Mouse (Mus musculus) kidney, adult 18-20 months (tissue): ENCODE data around the gene Gdpd3.
A peak's percentile ranks its signal among the peaks of the same experiment; 100 is the strongest.
"Not testable (repeated sequence)": the region's sequence is repeated elsewhere in the genome, so short reads cannot be mapped to it uniquely, and the experiment has no call there.

ENCODE experiments used
- DNase-seq: peaks from one replicate; pipeline ENCODE4 v3.0.0; 2021

The Gdpd3 gene

DNA sequence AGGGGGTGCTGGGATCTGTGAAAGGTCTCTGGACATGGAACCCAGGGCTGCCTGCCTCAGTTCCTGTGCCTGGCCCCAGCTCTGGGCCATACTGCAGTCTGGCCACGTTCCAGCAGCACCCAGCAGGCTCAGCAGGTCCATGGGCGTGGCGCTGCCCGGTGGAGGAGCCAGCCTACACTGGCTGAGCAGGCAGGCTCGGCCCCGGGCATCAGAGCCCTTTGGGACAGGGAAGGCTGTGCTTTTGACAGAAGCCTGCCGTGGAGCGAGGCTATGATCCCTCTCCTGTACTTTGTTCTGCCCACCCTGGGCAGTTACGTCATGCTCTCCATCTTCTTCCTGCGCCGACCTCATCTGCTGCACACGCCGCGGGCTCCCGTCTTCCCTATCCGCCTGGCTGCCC lies at the start of gene Gdpd3:
TSS of gene Gdpd3 (plus strand) at position 134 of the 400 bp plus-strand sequence.
- peak; percentile 67 for DNase-seq

DNA sequence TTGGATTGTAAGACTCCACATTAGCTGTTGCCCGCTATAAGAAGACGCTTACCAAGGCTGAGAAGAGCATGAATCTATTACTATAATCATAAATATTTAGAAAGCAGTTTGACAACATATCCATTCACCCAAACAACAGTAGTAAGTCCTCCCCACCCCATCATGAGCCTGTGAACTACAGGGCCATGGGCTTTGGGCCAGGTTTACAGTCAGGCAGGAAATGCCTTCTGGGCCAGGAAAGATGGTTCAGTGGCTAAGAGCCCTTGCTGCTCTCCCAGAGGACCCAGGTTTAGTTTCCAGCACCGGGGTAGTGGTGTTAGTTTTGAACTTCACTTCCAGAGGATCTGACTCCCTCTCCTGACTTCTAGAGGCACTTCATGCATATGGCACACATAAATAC lies 48.6 kb upstream of the Gdpd3 start:
- no peak for DNase-seq

DNA sequence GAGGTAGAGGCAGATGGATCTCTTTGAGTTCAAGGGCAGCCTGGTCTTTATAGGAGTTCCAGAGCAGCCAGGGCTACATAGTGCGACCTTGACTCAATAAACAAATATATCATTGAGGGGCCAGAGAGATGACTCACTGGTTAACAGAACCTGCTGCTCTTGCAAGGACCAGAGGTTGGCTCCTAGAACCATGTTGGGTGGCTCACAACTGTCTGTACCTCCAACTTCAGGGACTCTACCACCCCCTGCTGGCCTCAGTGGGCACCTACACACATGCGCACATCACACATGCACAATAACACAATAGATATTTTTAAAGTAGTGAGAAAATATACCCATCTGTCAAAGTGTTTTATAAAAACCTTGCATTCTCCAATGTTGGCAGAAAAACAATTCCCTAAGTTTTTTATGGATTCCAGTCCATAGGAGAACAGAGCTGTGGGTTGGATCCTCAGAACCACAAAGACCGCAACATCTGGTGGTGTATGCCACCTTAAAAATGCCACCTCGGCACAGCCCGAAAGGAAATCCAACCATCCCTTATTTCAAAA lies 47.3 kb upstream of the Gdpd3 start:
- no peak for DNase-seq

DNA sequence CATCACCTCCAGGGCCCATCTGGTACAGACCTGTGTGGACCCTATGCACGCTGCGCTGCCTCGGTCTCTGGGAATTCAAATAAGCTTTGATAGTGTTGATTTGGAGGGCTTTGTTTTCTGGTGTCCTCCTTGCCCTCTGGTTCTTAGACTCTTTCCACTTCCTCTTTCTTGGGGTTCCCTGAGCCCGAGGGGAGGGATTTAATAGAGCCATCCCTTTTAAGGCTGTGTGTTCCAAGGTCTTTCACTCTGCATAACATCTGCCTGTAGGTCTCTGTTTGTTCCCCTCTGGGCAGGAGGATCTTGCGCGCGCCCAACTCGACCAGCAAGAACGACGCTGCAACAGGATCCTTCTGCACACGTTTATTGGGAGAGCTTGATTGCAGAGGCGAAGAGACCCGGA lies 44.5 kb upstream of the Gdpd3 start:
- DNase-seq = no peak

DNA sequence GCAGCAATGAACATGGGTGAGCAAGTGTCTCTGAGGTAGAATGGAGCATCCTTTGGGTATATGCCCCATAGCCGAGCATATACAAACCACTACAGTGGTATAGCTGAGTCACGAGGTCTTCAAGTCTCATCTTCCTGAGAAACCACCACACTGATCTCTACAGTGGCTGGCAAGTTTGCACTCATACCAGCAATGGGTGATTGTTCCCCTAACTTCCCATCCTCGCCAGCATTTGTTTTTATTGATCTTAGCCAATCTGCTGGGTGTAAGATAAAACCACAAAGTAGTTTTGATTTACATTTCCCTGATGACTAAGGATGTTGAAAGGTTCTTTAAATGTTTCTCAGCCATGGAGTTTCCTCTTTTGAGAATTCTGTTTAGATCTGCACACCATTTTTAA lies 41.1 kb upstream of the Gdpd3 start:
- DNase-seq = no peak

DNA sequence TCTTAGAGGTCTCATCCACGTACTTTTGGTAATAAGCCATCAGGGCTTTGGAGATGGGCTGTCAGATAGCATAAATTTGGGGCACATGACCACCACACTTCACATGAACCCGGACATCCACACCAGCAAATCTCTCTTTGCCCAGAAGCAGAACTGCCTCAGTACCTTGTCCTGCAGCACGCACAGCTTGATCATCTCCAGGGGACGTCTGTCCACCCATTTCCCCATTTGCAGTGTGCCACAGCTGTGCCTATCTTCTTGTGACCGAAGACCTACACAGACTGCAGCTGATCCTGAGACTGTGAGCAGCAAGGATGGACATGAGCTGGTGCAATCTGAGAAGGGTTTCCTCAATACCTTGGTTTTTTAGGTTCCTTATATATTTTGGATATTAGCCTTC lies 40.5 kb upstream of the Gdpd3 start:
- DNase-seq = no peak

DNA sequence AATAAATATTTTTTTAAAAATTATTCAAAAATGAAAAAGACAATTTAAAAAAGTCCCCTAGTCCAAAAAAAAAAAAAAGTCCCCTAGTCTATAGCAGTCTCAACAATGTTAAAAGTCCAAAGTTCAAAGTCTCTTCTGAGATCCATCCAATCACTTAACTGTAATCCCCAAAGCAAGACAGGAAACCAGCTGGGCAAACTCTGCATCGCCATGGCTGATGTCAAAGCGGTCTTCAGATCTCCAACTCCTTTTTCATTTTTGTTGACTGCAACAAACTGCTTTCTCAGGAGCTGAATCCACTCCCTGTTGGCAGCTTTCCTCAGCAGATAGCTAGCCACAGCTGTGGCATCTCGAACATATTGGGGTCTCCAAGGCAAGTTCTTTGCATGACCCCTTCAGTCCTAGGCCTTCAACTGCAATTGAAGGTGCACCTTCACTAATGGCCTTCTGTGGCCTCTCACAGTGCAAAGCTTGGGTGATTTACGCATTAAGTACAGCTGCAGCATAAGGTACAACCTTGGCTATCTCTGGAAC lies 35.8 kb upstream of the Gdpd3 start:
- DNase-seq = not testable (repeated sequence)

DNA sequence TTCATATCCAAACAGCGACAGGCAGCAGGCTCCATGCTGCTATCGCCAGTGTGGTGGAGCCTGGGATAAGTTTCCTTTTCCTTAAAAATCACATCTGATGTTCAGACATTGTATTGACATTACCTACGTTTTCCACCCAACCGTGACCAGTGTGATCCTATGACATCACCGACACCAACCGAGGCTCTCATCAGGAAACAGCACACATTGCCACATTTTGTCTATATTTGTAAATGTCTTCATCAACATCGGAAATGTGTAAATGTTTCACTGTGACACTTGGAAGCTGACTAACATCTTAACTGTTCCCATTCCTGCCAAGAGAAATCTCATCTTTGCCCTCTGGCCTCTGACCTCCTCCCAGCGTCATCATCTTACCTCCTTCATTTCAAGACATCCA lies 30.0 kb upstream of the Gdpd3 start:
- DNase-seq = no peak

DNA sequence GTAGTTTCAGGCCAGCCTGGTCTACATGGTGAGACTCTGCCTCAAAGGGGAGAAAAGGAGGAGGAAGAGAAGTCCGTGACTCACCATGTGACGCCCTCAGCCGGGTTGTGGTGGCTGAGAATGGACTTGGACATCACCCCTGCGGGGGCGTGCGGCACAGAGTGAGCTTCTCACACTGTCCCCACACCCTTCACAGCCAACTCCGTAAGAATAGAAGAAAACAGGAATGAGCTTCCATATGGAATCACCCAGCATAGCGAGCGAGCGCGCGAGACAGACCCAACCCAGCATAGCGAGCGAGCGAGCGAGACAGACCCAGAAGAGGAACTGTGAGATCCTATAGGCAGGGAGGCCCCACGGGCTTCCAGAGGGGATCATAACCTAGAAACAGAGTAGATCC lies 26.6 kb upstream of the Gdpd3 start:
- no peak for DNase-seq

DNA sequence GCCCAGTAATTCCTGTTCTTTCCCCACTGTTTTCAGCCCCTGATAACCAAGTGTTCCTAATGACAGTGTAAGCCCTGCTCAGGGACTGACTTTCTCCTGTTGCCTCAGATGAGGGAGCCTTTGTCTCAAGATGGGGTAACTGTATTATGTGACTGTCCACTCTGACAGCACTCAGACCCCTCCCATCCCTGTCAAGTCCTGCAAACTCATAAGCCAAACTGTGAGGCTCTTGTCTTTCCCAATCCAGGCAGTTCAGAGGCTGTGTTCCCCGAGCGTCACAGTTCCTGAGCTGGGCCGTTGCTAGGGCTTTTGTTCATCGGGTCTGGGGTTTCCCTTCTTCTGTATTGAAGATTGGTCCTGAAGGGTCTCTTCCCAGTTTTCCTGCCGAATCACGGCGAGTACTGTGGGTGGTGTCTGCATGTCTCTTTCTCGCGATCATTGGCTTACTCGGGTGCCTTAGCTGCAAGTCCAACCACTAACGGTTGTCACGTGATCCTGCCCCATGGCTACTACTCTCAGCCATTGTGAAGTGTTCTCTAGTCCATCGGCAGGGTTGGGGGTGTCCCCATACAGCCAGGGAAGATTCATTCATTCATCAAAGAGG lies 25.9 kb upstream of the Gdpd3 start:
- no peak for DNase-seq

DNA sequence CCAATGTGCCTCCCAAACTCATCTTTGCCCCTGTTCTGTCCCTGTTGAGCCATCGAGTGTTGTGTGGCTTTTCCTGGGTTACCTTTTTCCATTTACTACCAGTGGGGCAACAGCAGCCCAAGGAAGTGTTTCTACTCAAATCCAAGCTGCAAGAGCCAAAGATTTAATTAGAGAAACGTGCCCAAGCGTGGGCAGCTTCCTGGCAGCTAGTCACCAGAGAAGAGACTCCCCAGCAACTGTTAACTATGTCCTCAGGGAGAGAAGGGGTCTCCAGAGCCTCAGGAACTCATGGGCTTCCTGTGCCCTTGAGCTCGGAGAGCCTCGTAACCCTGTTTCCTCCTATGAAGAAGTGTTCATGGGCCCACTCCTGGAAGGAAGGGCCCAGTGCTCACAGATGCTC lies 25.2 kb upstream of the Gdpd3 start:
- DNase-seq = no peak

DNA sequence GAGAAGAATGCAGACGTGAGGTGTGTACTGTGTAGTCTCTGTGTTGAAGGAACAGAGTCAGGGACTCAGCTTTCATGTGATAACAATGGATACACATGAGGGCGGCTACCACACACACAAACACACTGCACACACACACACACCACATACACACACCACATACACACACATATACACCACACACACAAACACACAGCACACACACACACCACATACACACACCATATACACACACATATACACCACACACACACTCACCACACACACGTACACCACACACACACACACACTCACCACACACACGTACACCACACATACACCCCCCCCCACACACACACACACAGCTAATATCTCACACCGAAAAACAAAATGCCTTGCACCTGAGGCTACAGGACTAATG lies 24.7 kb upstream of the Gdpd3 start:
- no peak for DNase-seq

DNA sequence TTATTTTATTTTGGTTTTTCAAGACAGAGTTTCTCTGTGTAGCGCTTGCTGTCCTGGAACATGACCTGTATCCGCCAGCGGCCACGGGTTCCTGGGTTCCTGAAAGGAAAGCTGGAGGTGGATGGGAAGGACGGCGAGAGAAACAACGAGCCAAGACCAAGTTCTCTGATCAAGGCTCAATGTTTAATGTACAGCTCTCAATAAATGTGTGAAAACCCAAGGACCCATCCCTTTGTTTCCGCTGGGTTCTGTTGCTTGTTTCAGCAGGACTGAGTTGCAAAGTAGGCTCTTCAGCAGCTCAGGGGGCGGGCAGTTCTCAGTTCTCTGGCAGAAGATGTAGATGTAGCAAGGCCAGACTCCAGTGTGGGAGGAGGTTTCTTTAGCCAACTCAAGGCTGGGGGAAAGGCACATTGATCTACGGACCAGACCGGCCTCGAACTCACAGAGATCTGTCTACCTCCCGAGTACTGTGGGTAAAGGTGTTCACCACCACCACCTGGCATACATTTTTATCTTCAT lies 24.1 kb upstream of the Gdpd3 start:
- no peak for DNase-seq

DNA sequence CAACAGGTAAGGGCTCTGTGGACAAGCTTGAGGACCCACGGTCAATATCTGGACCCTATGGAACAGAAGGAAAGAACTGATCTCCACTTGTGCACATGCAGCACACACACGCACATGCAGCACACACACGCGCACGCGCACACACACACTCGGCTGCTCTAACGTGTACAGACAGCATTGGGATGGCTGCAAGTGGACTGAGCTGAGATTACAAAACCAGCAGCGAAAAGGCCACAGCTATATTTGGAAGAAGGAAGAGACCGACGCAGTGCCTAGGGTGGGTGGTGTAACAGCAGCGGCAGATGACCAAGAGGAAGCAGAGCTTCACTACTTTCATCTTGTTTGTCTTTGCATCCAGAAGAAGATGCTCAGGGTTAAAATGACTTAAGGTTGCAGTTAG lies 20.1 kb upstream of the Gdpd3 start:
- no peak for DNase-seq

DNA sequence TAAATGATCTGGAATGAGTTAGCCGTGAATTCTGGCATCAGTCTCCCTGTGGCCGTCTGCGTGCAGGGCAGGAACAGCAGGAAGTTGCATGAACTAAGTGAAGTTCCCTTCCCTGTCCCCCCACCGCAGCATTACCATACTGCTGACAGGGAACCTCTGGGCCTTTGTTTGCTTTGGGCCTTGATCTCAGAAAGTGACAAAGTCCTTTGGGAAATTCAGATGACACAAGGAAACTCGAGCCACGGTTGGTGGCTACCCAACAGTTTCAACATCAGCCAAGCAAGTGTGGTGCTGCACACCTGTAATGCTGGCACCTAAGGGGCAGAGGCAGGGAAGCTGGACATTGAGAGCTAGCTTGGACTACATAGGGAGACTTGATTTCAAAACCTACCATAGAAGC lies 19.3 kb upstream of the Gdpd3 start:
- no peak for DNase-seq

DNA sequence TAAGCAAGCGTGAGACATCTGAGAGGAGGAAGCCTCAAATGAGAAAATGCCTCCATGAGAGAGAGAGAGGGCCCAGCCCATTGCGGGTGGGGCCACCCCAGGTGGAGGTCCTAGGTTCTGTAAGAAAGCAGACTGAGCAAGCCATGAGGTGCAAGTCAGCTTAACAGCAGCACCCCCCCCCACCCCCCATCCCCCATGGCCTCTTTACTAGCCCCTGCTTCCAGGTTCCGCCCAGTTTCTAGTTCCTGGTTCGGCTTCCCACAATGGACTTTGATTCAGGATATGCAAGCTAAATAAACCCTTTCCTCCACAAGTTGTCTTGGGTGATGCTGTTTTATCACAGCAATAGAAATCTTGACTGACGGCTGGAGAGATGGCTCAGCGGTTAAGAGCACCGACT lies 17.3 kb upstream of the Gdpd3 start:
- no peak for DNase-seq

DNA sequence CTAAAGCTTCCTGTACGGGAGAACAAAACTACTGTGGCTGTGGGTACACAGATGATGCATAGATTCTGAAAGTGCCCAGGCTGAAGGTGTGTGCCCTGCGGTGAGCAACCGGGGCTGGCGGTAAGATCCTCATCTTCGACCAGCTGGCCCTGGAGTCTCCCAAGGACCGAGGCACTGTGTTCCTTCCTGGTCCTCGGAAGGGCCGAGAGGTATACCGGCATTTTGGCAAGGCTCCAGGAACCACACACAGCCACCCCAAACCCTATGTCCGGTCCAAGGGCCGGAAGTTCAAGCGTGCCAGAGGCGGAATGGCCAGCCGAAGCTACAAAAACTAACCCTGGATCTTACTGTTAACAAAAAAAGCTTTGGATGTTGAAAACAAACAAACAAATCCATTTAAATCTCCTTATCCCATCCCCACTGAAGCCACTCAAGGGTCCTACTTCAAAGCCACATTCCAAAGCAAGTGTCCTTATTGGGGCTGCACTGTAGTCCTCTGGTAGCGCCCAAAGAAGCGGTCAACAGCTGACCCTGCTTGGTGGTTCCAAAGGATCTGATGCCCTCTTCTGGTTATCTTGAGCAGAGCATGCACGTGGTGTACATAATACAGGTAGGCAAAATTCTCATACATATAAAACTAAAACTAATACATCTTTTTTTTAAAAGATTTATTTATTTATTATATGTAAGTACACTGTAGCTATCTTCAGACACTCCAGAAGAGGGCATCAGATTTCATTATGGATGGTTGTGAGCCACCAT lies 16.4 kb upstream of the Gdpd3 start:
- no peak for DNase-seq

DNA sequence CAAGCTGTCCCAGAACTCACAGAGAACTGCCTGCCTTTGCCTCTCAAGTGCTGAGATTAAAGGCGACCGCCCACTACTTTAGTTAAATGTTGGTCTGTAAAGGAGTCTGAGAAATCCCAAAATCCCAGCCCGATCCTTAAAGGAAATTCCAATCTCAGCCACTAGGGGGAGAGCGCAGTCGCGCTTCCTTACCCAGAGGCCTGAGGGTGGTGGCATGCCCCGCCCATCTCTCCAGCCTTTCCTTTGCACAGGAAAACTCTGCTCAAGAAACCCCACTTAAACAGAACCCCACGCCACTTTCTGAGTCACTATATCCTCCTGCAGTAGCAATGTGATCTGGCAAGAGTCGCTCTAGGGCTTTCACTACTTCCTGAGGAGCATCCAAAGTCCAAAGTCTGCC lies 11.3 kb upstream of the Gdpd3 start:
- DNase-seq = peak; percentile 86

DNA sequence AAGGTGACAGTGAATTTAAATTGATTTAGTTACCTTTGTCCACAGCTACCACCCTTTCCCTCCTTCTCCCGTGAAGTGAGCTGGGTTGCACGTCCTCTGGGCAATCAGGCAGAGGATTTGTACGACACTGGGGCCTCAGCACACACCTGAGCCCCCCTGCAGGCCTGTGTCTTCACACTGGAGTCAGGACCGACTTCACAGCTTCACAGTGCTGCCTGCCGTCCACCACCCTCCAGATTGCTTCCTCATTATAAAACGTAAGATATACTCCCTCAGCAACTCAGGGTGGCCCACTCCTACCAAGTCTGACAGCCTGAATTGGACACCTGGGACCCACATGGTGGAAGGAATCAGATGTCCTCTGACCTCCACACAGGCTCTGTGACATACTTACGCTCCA lies 7.6 kb upstream of the Gdpd3 start:
- DNase-seq = no peak

DNA sequence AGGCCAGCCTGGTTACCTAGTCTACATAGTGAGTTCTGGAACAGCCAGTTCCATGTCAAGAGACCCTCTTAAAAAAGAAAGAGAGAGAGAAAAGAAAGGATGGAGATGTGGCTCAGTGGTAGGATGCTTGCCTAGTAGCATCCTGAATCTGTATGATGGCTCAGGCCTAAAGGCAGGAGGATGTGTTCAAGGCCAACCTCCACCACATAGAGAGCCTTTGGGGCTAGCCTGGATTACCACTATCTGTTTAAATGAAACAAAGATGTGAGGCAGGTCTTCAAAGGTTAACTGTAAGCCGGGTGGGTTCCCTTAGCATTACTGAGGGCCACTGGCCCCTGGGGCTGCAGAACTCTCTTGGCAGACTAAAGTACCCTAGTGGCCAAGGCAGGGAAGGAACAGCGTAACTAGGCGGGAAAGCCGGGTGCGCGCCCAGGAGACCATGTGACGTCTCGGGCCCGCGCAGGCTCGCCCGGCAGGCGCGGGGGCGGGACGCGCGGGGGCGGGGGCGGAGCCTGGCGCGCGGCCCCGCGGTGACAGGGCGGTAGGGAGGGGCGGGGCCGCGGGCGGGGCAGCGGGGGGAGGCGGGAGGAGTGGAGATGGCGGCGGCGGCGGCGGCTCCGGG lies 7.0 kb upstream of the Gdpd3 start, which contains the start of gene Mapk3:
TSS of gene Mapk3 (plus strand) at position 552 of the 622 bp plus-strand sequence.
- peak; percentile 90 for DNase-seq

DNA sequence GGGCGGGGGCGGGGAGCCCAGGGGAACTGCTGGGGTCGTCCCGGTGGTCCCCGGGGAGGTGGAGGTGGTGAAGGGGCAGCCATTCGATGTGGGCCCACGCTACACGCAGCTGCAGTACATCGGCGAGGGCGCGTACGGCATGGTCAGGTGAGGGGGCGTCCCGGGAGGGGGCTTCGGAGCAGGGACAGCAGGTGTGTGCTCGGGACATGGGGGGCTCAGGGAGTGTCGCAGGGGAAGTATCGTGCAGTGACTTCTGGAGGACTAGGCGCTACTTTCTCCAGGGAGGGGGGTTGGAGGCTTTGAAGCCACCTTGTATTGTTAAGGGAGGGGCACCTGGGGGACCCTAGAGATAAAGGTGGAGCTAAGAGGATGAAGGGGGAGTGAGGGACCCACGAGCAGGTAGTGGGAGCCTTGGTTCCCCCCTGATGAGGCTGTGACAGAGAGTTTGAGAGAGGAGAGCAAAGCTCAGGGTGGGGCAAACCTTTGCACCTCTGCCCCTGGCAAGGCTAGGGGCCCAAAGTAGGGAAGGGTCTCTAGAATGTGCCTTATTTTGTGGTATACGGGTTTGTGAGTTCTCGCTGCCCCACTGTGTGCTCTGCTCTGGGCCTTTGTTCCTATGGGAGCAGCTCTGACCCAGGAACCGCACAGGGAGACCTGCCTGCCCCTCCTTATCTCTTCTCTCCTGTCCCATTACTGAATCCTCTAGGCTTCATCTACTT lies 6.3 kb upstream of the Gdpd3 start:
- DNase-seq = no peak

DNA sequence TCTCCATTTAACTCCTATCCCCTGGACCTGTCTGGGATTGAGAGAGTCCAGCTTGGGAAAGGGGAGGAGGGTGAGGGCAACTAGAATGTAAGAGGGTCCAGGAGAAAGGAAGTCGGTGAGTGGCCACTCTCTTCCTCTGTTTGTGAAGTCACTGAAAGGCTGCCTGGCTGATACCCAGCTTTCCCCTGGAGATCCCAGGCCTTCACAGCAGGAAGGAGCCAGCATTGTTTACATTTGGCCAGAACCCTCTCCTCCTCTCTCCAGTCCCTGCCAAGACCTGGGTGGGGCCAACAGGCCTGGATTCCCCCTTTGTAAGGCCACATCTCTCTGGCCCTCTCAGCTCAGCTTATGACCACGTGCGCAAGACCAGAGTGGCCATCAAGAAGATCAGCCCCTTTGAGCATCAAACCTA lies 5.7 kb upstream of the Gdpd3 start:
- peak; percentile 63 for DNase-seq

DNA sequence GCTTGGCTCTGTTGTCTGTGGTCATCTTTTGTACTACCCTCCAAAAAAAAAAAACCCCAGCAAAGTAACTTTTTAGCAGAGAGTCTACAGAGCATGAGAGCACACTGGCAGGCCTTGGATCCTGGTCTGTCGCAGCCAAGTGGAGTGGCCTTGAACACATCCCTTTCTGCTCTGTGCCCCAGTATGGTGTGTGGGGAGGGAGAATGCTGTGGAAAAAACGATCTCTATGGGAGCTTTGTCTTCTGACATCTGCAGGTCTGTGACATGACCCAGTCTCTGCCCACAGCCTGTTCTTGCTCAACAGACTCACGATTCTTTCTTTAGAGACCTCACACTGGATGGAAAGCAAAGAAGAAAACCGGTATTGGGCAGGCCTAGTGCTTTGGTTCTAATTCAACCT lies 5.2 kb upstream of the Gdpd3 start:
- no peak for DNase-seq
